In genomic region chr16:76129982-76130381, GRCm38 (mm10) we compare ENCODE assay signal across 8 mouse cellular contexts.
DNase-seq lines count a peak whose midpoint lies in the region; ATAC-seq and TF ChIP-seq lines count a peak whose summit lies in the region.

No protein-coding gene starts in this region.

- ATAC-seq in kidney, embryonic 14.5 days (ENCODE audit: low FRiP score, low TSS enrichment), result no peak
- no peak for ATAC-seq in liver, embryonic 13.5 days (ENCODE audit: low read depth)
- no peak for ATAC-seq in forebrain, postnatal 0 days

- DNase-seq in kidney, adult 2 months, result peak; percentile 51
- peak; percentile 59 for DNase-seq in ES-CJ7 (ENCODE audit: low read depth, low spot score)
- peak; percentile 60 for DNase-seq in c-Kit-positive CD71-negative TER-119-negative erythroid progenitor cells, embryonic 14.5 days (ENCODE audit: low read depth)
- DNase-seq in liver, embryonic 13.5 days, result peak; percentile 14
- peak; percentile 69 for DNase-seq in thymus, adult 2 months
- DNase-seq in forebrain, postnatal 0 days, result no peak
- no peak for DNase-seq in right cerebral cortex, postnatal 36 days (ENCODE audit: low spot score in 2 of 2)

- H3K4me1 ChIP-seq in kidney, adult 2 months (ENCODE audit: control insufficient read depth, insufficient read depth, low read length), result no peaks in the 10 kb centered on the region
- H3K4me1 ChIP-seq in kidney, embryonic 14.5 days (ENCODE audit: control insufficient read depth, insufficient read depth, low read length), result no peaks in the 10 kb centered on the region
- no peaks in the 10 kb centered on the region for H3K4me1 ChIP-seq in liver, embryonic 13.5 days (replicated peaks)
- no peaks in the 10 kb centered on the region for H3K4me1 ChIP-seq in thymus, adult 2 months (replicated peaks; ENCODE audit: control insufficient read depth, insufficient read depth, low read length)
- H3K4me1 ChIP-seq in forebrain, postnatal 0 days (ENCODE audit: insufficient read depth), result no peaks in the 10 kb centered on the region

- H3K27me3 ChIP-seq in kidney, adult 2 months (replicated peaks; ENCODE audit: control insufficient read depth, insufficient read depth, low read length), result no peaks in the 10 kb centered on the region
- no peaks in the 10 kb centered on the region for H3K27me3 ChIP-seq in kidney, embryonic 14.5 days (ENCODE audit: control insufficient read depth, insufficient read depth, low read length)
- no peaks in the 10 kb centered on the region for H3K27me3 ChIP-seq in liver, embryonic 13.5 days
- H3K27me3 ChIP-seq in thymus, adult 2 months (ENCODE audit: control insufficient read depth, insufficient read depth, low read length), result no peaks in the 10 kb centered on the region
- H3K27me3 ChIP-seq in forebrain, postnatal 0 days (ENCODE audit: insufficient read depth, low read length), result no peaks in the 10 kb centered on the region

- WGBS in kidney, adult 2 months, result 93% methylated on average over 2 of the region's 2 CpGs
- 93% methylated on average over 2 of the region's 2 CpGs for WGBS in kidney, embryonic 14.5 days
- 81% methylated on average over 2 of the region's 2 CpGs for WGBS in liver, embryonic 13.5 days (ENCODE audit: insufficient replicate concordance)
- 95% methylated on average over 2 of the region's 2 CpGs for WGBS in thymus, adult 2 months
- 88% methylated on average over 2 of the region's 2 CpGs for WGBS in forebrain, postnatal 0 days

- no peak overlapping the region for H3K9ac ChIP-seq in kidney, embryonic 14.5 days (ENCODE audit: low read depth, low read length)
- no peak overlapping the region for H3K9ac ChIP-seq in liver, embryonic 13.5 days
- H3K9ac ChIP-seq in forebrain, postnatal 0 days, result no peak overlapping the region

- no peak for TF ChIP-seq POLR2A in kidney, adult 2 months (IDR thresholded peaks at IDR 0.05; ENCODE audit: low read depth, low read length)
- TF ChIP-seq POLR2A in thymus, adult 2 months (IDR thresholded peaks at IDR 0.05; ENCODE audit: control insufficient read depth, extremely low read depth, insufficient read depth, low read length, poor library complexity), result no peak

- TF ChIP-seq CTCF in kidney, adult 2 months (conservative IDR thresholded peaks at IDR 0.05; ENCODE audit: insufficient read depth, insufficient read length, low read depth, low read length), result peak; percentile 59
- TF ChIP-seq CTCF in thymus, adult 2 months (IDR thresholded peaks at IDR 0.05; ENCODE audit: borderline replicate concordance, control insufficient read depth, extremely low read depth, insufficient read depth, low read length, poor library complexity), result no peak
- TF ChIP-seq CTCF in forebrain, postnatal 0 days (IDR thresholded peaks at IDR 0.05; ENCODE audit: low read depth), result no peak

- H3K4me2 ChIP-seq in kidney, embryonic 14.5 days (replicated peaks; ENCODE audit: low read depth, low read length), result no peak overlapping the region
- H3K4me2 ChIP-seq in liver, embryonic 13.5 days, result no peak overlapping the region
- H3K4me2 ChIP-seq in forebrain, postnatal 0 days (ENCODE audit: low read depth), result no peak overlapping the region

- no peaks in the 10 kb centered on the region for H3K9me3 ChIP-seq in kidney, embryonic 14.5 days (ENCODE audit: control insufficient read depth, low read length)
- no peaks in the 10 kb centered on the region for H3K9me3 ChIP-seq in liver, embryonic 13.5 days (replicated peaks)
- H3K9me3 ChIP-seq in forebrain, postnatal 0 days (ENCODE audit: low read length), result no peaks in the 10 kb centered on the region

- H3K36me3 ChIP-seq in kidney, adult 2 months (ENCODE audit: control insufficient read depth, insufficient read depth, low read length), result no peaks in the 10 kb centered on the region
- H3K36me3 ChIP-seq in kidney, embryonic 14.5 days (ENCODE audit: control insufficient read depth, insufficient read depth, low read length), result no peaks in the 10 kb centered on the region
- H3K36me3 ChIP-seq in liver, embryonic 13.5 days, result no peaks in the 10 kb centered on the region
- no peaks in the 10 kb centered on the region for H3K36me3 ChIP-seq in thymus, adult 2 months (ENCODE audit: control insufficient read depth, insufficient read depth, low read length)
- H3K36me3 ChIP-seq in forebrain, postnatal 0 days (ENCODE audit: insufficient read depth), result no peaks in the 10 kb centered on the region

- H3K4me3 ChIP-seq in kidney, adult 2 months (ENCODE audit: insufficient read depth, low read depth, low read length), result no peak overlapping the region
- H3K4me3 ChIP-seq in kidney, embryonic 14.5 days (ENCODE audit: low read length), result no peak overlapping the region
- no peak overlapping the region for H3K4me3 ChIP-seq in liver, embryonic 13.5 days (replicated peaks)
- no peak overlapping the region for H3K4me3 ChIP-seq in thymus, adult 2 months (ENCODE audit: control insufficient read depth, insufficient read depth, low read length)
- H3K4me3 ChIP-seq in forebrain, postnatal 0 days (ENCODE audit: low read depth, low read length), result no peak overlapping the region

- H3K27ac ChIP-seq in kidney, adult 2 months (ENCODE audit: insufficient read depth, low read depth, low read length), result no peak overlapping the region
- H3K27ac ChIP-seq in kidney, embryonic 14.5 days (ENCODE audit: low read depth, low read length), result no peak overlapping the region
- H3K27ac ChIP-seq in liver, embryonic 13.5 days, result no peak overlapping the region
- H3K27ac ChIP-seq in thymus, adult 2 months (ENCODE audit: control insufficient read depth, insufficient read depth, low read length), result no peak overlapping the region
- no peak overlapping the region for H3K27ac ChIP-seq in forebrain, postnatal 0 days (ENCODE audit: low read depth, low read length)

Comparison
In these comparisons a context has a peak if more than half of its experiments do, and no peak if none do; other contexts are left out.
1. DNase-seq: peak in kidney, adult 2 months (single experiment), ES-CJ7 (single experiment), c-Kit-positive CD71-negative TER-119-negative erythroid progenitor cells, embryonic 14.5 days (single experiment), liver, embryonic 13.5 days (single experiment) and thymus, adult 2 months (single experiment); none in forebrain, postnatal 0 days (single experiment) and right cerebral cortex, postnatal 36 days (0 of 2).